Mouse (Mus musculus) hindbrain, embryonic 16.5 days (tissue): ENCODE measurements at regions not wholly inside any gene's neighbourhood (a gene's known extent, or its start where the extent isn't known, plus 50 kb on each side); places are given as distances from the start of the nearest gene placed in this dataset.
"Not testable (repeated sequence)": the region's sequence is repeated elsewhere in the genome, so short reads cannot be mapped to it uniquely, and the experiment has no call there.

Source experiments
- ATAC-seq: fragments of 200-750 bp; cut with Nextera tagmentation; 2 replicates; pipeline ENCODE4 v1.8.0; 2017; ENCODE audit warnings: moderate TSS enrichment, moderate library complexity
- H3K27ac ChIP-seq: fragments of 300-500 bp; sonication (generic); 2 replicates; pipeline ENCODE4 v1.5.1; 2014; ENCODE audit warnings: low read depth, mild to moderate bottlenecking, control low read depth, low read length, moderate library complexity
- H3K27me3 ChIP-seq: fragments of 300-500 bp; sonication (generic); replicated peaks from 2 replicates; pipeline ENCODE4 v1.6.1; 2014; ENCODE audit warnings: low read length; ENCODE audit not compliant: control insufficient read depth, insufficient read depth
- H3K36me3 ChIP-seq: fragments of 300-500 bp; sonication (generic); 2 replicates; pipeline ENCODE4 v1.6.1; 2014; ENCODE audit warnings: mild to moderate bottlenecking, low read length, moderate library complexity, mixed read lengths; ENCODE audit not compliant: control insufficient read depth, insufficient read depth
- H3K4me1 ChIP-seq: fragments of 300-500 bp; sonication (generic); 2 replicates; pipeline ENCODE4 v1.6.1; 2014; ENCODE audit warnings: low read depth, low read length; ENCODE audit not compliant: control insufficient read depth, insufficient read depth
- H3K4me2 ChIP-seq: fragments of 300-500 bp; sonication (generic); 2 replicates; pipeline ENCODE4 v1.6.1; 2014; ENCODE audit warnings: mild to moderate bottlenecking, low read length, control low read depth, moderate library complexity
- H3K4me3 ChIP-seq: fragments of 300-500 bp; sonication (generic); 2 replicates; pipeline ENCODE4 v1.5.1; 2014; ENCODE audit warnings: mild to moderate bottlenecking, low read length, control low read depth, moderate library complexity
- H3K9ac ChIP-seq: fragments of 300-500 bp; sonication (generic); 2 replicates; pipeline ENCODE4 v1.6.1; 2014; ENCODE audit warnings: low read depth, mild to moderate bottlenecking, control low read depth, low read length, moderate library complexity
- H3K9me3 ChIP-seq: fragments of 300-500 bp; sonication (generic); 2 replicates; pipeline ENCODE4 v1.6.1; 2014; ENCODE audit warnings: mild to moderate bottlenecking, low read length, moderate library complexity; ENCODE audit not compliant: control insufficient read depth
- WGBS: fragments of 180-500 bp; shearing (Covaris S2); extraction: QIAGEN DNeasy Blood & Tissue Kit; methylation state at CpG from one replicate; pipeline ENCODE4 v1.1.7; 2014; 5-methylcytosine and 5-hydroxymethylcytosine counted together

GRCm38 (mm10) chr6:48222971-48223370 is 136.6 kb upstream of the Zfp746 start:
- Histone ChIP-seq H3K9ac (no peak overlapping the region), H3K9me3 (no peaks in the 10 kb centered on the region), H3K4me3 (no peak overlapping the region), H3K27me3 (no peaks in the 10 kb centered on the region), H3K27ac (no peak overlapping the region), H3K4me2 (no peak overlapping the region), H3K4me1 (no peaks in the 10 kb centered on the region), H3K36me3 (no peaks in the 10 kb centered on the region)
- ATAC-seq: no peak

GRCm38 (mm10) chr6:48221806-48222205 is 135.4 kb upstream of the Zfp746 start:
- H3K4me2 ChIP-seq, H3K9me3 ChIP-seq, H3K4me3 ChIP-seq, H3K27ac ChIP-seq, H3K9ac ChIP-seq, H3K4me1 ChIP-seq, H3K27me3 ChIP-seq, ATAC-seq, H3K36me3 ChIP-seq: not testable (repeated sequence)
- 42% methylated on average over 1 of the region's 1 CpGs for WGBS

GRCm38 (mm10) chr6:48215212-48215611 is 128.8 kb upstream of the Zfp746 start:
- no peak for ATAC-seq
- H3K4me1 ChIP-seq: no peaks in the 10 kb centered on the region
- no peak overlapping the region for H3K9ac ChIP-seq
- H3K4me2 ChIP-seq: no peak overlapping the region
- no peak overlapping the region for H3K27ac ChIP-seq
- no peaks in the 10 kb centered on the region for H3K9me3 ChIP-seq
- H3K27me3 ChIP-seq: no peaks in the 10 kb centered on the region
- no peaks in the 10 kb centered on the region for H3K36me3 ChIP-seq
- H3K4me3 ChIP-seq: no peak overlapping the region
- 88% methylated on average over 4 of the region's 4 CpGs for WGBS

GRCm38 (mm10) chr6:48209739-48210138 is 123.3 kb upstream of the Zfp746 start:
- Histone ChIP-seq H3K4me1 (no peaks in the 10 kb centered on the region), H3K36me3 (no peaks in the 10 kb centered on the region), H3K9ac (no peak overlapping the region), H3K27ac (no peak overlapping the region), H3K9me3 (no peaks in the 10 kb centered on the region), H3K4me2 (no peak overlapping the region), H3K27me3 (no peaks in the 10 kb centered on the region), H3K4me3 (no peak overlapping the region)
- WGBS: 96% methylated on average over 2 of the region's 2 CpGs
- ATAC-seq: no peak

GRCm38 (mm10) chr6:48209103-48209502 is 122.7 kb upstream of the Zfp746 start:
- Histone ChIP-seq H3K27ac (no peak overlapping the region), H3K27me3 (no peaks in the 10 kb centered on the region), H3K9ac (no peak overlapping the region), H3K4me3 (no peak overlapping the region), H3K36me3 (no peaks in the 10 kb centered on the region), H3K4me1 (no peaks in the 10 kb centered on the region), H3K9me3 (no peaks in the 10 kb centered on the region), H3K4me2 (no peak overlapping the region)
- WGBS: 80% methylated on average over 2 of the region's 2 CpGs
- no peak for ATAC-seq

GRCm38 (mm10) chr6:48205722-48206121 is 119.3 kb upstream of the Zfp746 start:
- no peak overlapping the region for H3K4me3 ChIP-seq
- no peak for ATAC-seq
- H3K27me3 ChIP-seq: no peaks in the 10 kb centered on the region

GRCm38 (mm10) chr6:48199951-48200350 is 113.6 kb upstream of the Zfp746 start:
- Histone ChIP-seq H3K9ac (no peak overlapping the region), H3K27ac (no peak overlapping the region), H3K4me2 (no peak overlapping the region), H3K4me1 (no peaks in the 10 kb centered on the region), H3K27me3 (no peaks in the 10 kb centered on the region), H3K9me3 (no peaks in the 10 kb centered on the region), H3K36me3 (no peaks in the 10 kb centered on the region), H3K4me3 (no peak overlapping the region)
- no peak for ATAC-seq
- WGBS: 62% methylated on average over 3 of the region's 3 CpGs

More at GRCm38 (mm10) chr6:48205722-48206121, 119.3 kb upstream of the Zfp746 start:
- Histone ChIP-seq H3K36me3 (no peaks in the 10 kb centered on the region), H3K9ac (no peak overlapping the region), H3K27ac (no peak overlapping the region), H3K9me3 (no peaks in the 10 kb centered on the region), H3K4me1 (no peaks in the 10 kb centered on the region), H3K4me2 (no peak overlapping the region)
- WGBS: 92% methylated on average over 5 of the region's 5 CpGs

GRCm38 (mm10) chr6:48198806-48199205 is 112.4 kb upstream of the Zfp746 start:
- H3K4me1 ChIP-seq: no peaks in the 10 kb centered on the region
- no peaks in the 10 kb centered on the region for H3K9me3 ChIP-seq
- H3K36me3 ChIP-seq: no peaks in the 10 kb centered on the region
- H3K4me3 ChIP-seq: no peak overlapping the region
- no peak overlapping the region for H3K4me2 ChIP-seq
- no peak overlapping the region for H3K9ac ChIP-seq
- 75% methylated on average over 1 of the region's 1 CpGs for WGBS
- no peaks in the 10 kb centered on the region for H3K27me3 ChIP-seq
- H3K27ac ChIP-seq: no peak overlapping the region
- no peak for ATAC-seq

- H3K4me3 ChIP-seq: no peak overlapping the region
- no peaks in the 10 kb centered on the region for H3K9me3 ChIP-seq
- H3K9ac ChIP-seq: no peak overlapping the region
- no peaks in the 10 kb centered on the region for H3K27me3 ChIP-seq
- 45% methylated on average over 4 of the region's 4 CpGs for WGBS
- no peaks in the 10 kb centered on the region for H3K36me3 ChIP-seq
- H3K4me2 ChIP-seq: no peak overlapping the region
- ATAC-seq: no peak
- H3K27ac ChIP-seq: no peak overlapping the region
- H3K4me1 ChIP-seq: no peaks in the 10 kb centered on the region
Observed at GRCm38 (mm10) chr6:48197696-48198378, 111.4 kb upstream of the Zfp746 start.

GRCm38 (mm10) chr6:48188363-48188762 is 102.0 kb upstream of the Zfp746 start:
- ATAC-seq, H3K4me3 ChIP-seq, H3K9me3 ChIP-seq, H3K4me2 ChIP-seq, H3K27me3 ChIP-seq, H3K9ac ChIP-seq, H3K36me3 ChIP-seq, H3K27ac ChIP-seq, H3K4me1 ChIP-seq: not testable (repeated sequence)
- WGBS: 69% methylated on average over 2 of the region's 2 CpGs
